Mouse (Mus musculus) midbrain, embryonic 11.5 days (tissue): ENCODE data around the gene Nek6. TPM values are rescaled to one million over a fixed set of nuclear protein-coding genes. Genes with fewer than 3 reads are reported as not detected.

Source experiments
- ATAC-seq: fragments of 200-750 bp; cut with Nextera tagmentation; 2 replicates; pipeline ENCODE4 v1.8.0; 2017; ENCODE audit warnings: moderate TSS enrichment, moderate library complexity; ENCODE audit not compliant: low FRiP score
- DNase-seq: peaks from one replicate; pipeline ENCODE4 v3.0.0; 2015; ENCODE audit warnings: low spot score; ENCODE audit errors: missing footprints
- H3K27ac ChIP-seq: fragments of 300-500 bp; sonication (generic); 2 replicates; pipeline ENCODE4 v1.5.1; 2014; ENCODE audit warnings: low read depth, low read length
- H3K27me3 ChIP-seq: fragments of 300-500 bp; sonication (generic); 2 replicates; pipeline ENCODE4 v1.6.1; 2014; ENCODE audit warnings: mild to moderate bottlenecking, low read length, moderate library complexity, mixed read lengths; ENCODE audit not compliant: control insufficient read depth, insufficient read depth
- H3K36me3 ChIP-seq: fragments of 300-500 bp; sonication (generic); 2 replicates; pipeline ENCODE4 v1.6.1; 2014; ENCODE audit warnings: mild to moderate bottlenecking, low read length, moderate library complexity, mixed read lengths; ENCODE audit not compliant: control insufficient read depth, insufficient read depth
- H3K4me1 ChIP-seq: fragments of 300-500 bp; sonication (generic); 2 replicates; pipeline ENCODE4 v1.6.1; 2014; ENCODE audit warnings: low read length; ENCODE audit not compliant: control insufficient read depth, insufficient read depth
- H3K4me2 ChIP-seq: fragments of 300-500 bp; sonication (generic); 2 replicates; pipeline ENCODE4 v1.6.1; 2014; ENCODE audit warnings: mild to moderate bottlenecking, moderate library complexity
- H3K4me3 ChIP-seq: fragments of 300-500 bp; sonication (generic); 2 replicates; pipeline ENCODE4 v1.5.1; 2014; ENCODE audit warnings: low read depth, low read length
- H3K9ac ChIP-seq: fragments of 300-500 bp; sonication (generic); 2 replicates; pipeline ENCODE4 v1.6.1; 2014; ENCODE audit warnings: low read length
- H3K9me3 ChIP-seq: fragments of 300-500 bp; sonication (generic); 2 replicates; pipeline ENCODE4 v1.6.1; 2016; ENCODE audit warnings: low read length; ENCODE audit not compliant: control insufficient read depth
- WGBS: fragments of 180-500 bp; shearing (Covaris S2); extraction: QIAGEN DNeasy Blood & Tissue Kit; methylation state at CpG from one replicate; pipeline ENCODE4 v1.1.7; 2014; 5-methylcytosine and 5-hydroxymethylcytosine counted together
- polyA plus RNA-seq: library from polyadenylated mRNA; unstranded; fragments of >200 nt; fragmentation: Nextera tagmentation; extraction: Ambion mirVana; gene quantifications from 2 replicates; pipeline ENCODE4 v1.2.1, GENCODE M21; 2014

Nek6 gene
- polyA plus RNA-seq = 87.3 and 92.3 TPM in 2 replicates

GRCm38 (mm10) chr2:38511487-38512307 lies at the start of gene Nek6:
TSS of gene Nek6 (plus strand) at chr2:38511643.
- Histone ChIP-seq H3K9ac (peak within 1 kb of the TSS; percentile 95), H3K4me2 (peak within 1 kb of the TSS; percentile 92), H3K4me1 (peaks cover 30% of the 10 kb centered on the region), H3K27ac (peak within 1 kb of the TSS; percentile 30; the same call in 1 of the 2 replicates), H3K27me3 (no peaks in the 10 kb centered on the region), H3K36me3 (no peaks in the 10 kb centered on the region), H3K4me3 (peak within 1 kb of the TSS; percentile 87), H3K9me3 (no peaks in the 10 kb centered on the region)
- DNase-seq (peak; percentile 97), ATAC-seq (peak; percentile 82)
- under 1% methylated on average over 87 of the region's 90 CpGs for WGBS

GRCm38 (mm10) chr2:38462323-38462722 lies 49.1 kb upstream of the Nek6 start:
- no peak overlapping the region for H3K4me3 ChIP-seq
- H3K4me2 ChIP-seq = no peak overlapping the region
- no peaks in the 10 kb centered on the region for H3K9me3 ChIP-seq
- no peaks in the 10 kb centered on the region for H3K36me3 ChIP-seq
- no peak for ATAC-seq
- no peaks in the 10 kb centered on the region for H3K4me1 ChIP-seq
- H3K27ac ChIP-seq = no peak overlapping the region
- no peak overlapping the region for H3K9ac ChIP-seq
- 80% methylated on average over 3 of the region's 3 CpGs for WGBS
- DNase-seq = no peak
- H3K27me3 ChIP-seq = no peaks in the 10 kb centered on the region

GRCm38 (mm10) chr2:38468845-38469244 lies 42.6 kb upstream of the Nek6 start:
- Histone ChIP-seq H3K27ac (no peak overlapping the region), H3K36me3 (no peaks in the 10 kb centered on the region), H3K9ac (no peak overlapping the region), H3K4me3 (no peak overlapping the region), H3K9me3 (no peaks in the 10 kb centered on the region), H3K4me2 (no peak overlapping the region), H3K4me1 (no peaks in the 10 kb centered on the region), H3K27me3 (no peaks in the 10 kb centered on the region)
- DNase-seq (no peak), ATAC-seq (no peak)
- 87% methylated on average over 4 of the region's 4 CpGs for WGBS

GRCm38 (mm10) chr2:38471745-38472144 lies 39.7 kb upstream of the Nek6 start:
- WGBS = 88% methylated on average over 5 of the region's 5 CpGs
- ATAC-seq = no peak
- DNase-seq = no peak
- H3K27me3 ChIP-seq = no peaks in the 10 kb centered on the region
- H3K4me2 ChIP-seq = no peak overlapping the region
- H3K4me3 ChIP-seq = no peak overlapping the region
- no peak overlapping the region for H3K27ac ChIP-seq
- no peaks in the 10 kb centered on the region for H3K36me3 ChIP-seq
- no peak overlapping the region for H3K9ac ChIP-seq
- no peaks in the 10 kb centered on the region for H3K9me3 ChIP-seq
- no peaks in the 10 kb centered on the region for H3K4me1 ChIP-seq

- H3K36me3 ChIP-seq = no peaks in the 10 kb centered on the region
- ATAC-seq (no peak), DNase-seq (no peak)
- no peaks in the 10 kb centered on the region for H3K27me3 ChIP-seq
- no peak overlapping the region for H3K4me3 ChIP-seq
- no peaks in the 10 kb centered on the region for H3K9me3 ChIP-seq
- H3K4me2 ChIP-seq = no peak overlapping the region
- H3K9ac ChIP-seq = no peak overlapping the region
- no peaks in the 10 kb centered on the region for H3K4me1 ChIP-seq
- H3K27ac ChIP-seq = no peak overlapping the region
Measured at GRCm38 (mm10) chr2:38472829-38473228, 38.6 kb upstream of the Nek6 start.

GRCm38 (mm10) chr2:38476871-38477496 lies 34.5 kb upstream of the Nek6 start:
- DNase-seq (no peak), ATAC-seq (no peak)
- no peak overlapping the region for H3K4me2 ChIP-seq
- no peak overlapping the region for H3K9ac ChIP-seq
- no peaks in the 10 kb centered on the region for H3K27me3 ChIP-seq
- no peak overlapping the region for H3K27ac ChIP-seq
- H3K36me3 ChIP-seq = no peaks in the 10 kb centered on the region
- no peaks in the 10 kb centered on the region for H3K9me3 ChIP-seq
- no peaks in the 10 kb centered on the region for H3K4me1 ChIP-seq
- H3K4me3 ChIP-seq = no peak overlapping the region
- 80% methylated on average over 9 of the region's 9 CpGs for WGBS

GRCm38 (mm10) chr2:38477497-38477873 lies 34.0 kb upstream of the Nek6 start:
- Histone ChIP-seq H3K27me3 (no peaks in the 10 kb centered on the region), H3K9ac (no peak overlapping the region), H3K9me3 (no peaks in the 10 kb centered on the region), H3K36me3 (no peaks in the 10 kb centered on the region), H3K4me3 (no peak overlapping the region), H3K4me1 (no peaks in the 10 kb centered on the region), H3K4me2 (no peak overlapping the region), H3K27ac (no peak overlapping the region)
- WGBS = 95% methylated on average over 9 of the region's 9 CpGs
- DNase-seq = no peak
- ATAC-seq = no peak

GRCm38 (mm10) chr2:38478683-38479082 lies 32.8 kb upstream of the Nek6 start:
- WGBS = 92% methylated on average over 4 of the region's 4 CpGs

GRCm38 (mm10) chr2:38479541-38479940 lies 31.9 kb upstream of the Nek6 start:
- DNase-seq (no peak), ATAC-seq (no peak)
- 78% methylated on average over 3 of the region's 3 CpGs for WGBS
- Histone ChIP-seq H3K9me3 (no peaks in the 10 kb centered on the region), H3K4me3 (no peak overlapping the region), H3K27me3 (no peaks in the 10 kb centered on the region), H3K4me2 (no peak overlapping the region), H3K9ac (no peak overlapping the region), H3K27ac (no peak overlapping the region), H3K36me3 (no peaks in the 10 kb centered on the region), H3K4me1 (no peaks in the 10 kb centered on the region)

More at GRCm38 (mm10) chr2:38478683-38479082, 32.8 kb upstream of the Nek6 start:
- Histone ChIP-seq H3K27ac (no peak overlapping the region), H3K4me2 (no peak overlapping the region), H3K36me3 (no peaks in the 10 kb centered on the region), H3K4me3 (no peak overlapping the region), H3K9me3 (no peaks in the 10 kb centered on the region), H3K4me1 (no peaks in the 10 kb centered on the region), H3K27me3 (no peaks in the 10 kb centered on the region), H3K9ac (no peak overlapping the region)
- no peak for DNase-seq
- no peak for ATAC-seq
